Mouse (Mus musculus) kidney, adult 11 months (tissue): Measurements from ENCODE around the gene Rasl11a.

Source experiments
- DNase-seq: peaks from one replicate; pipeline ENCODE4 v3.0.0; 2022

Rasl11a gene

GRCm38 (mm10) chr5:146844945-146845365 is at the start of gene Rasl11a:
Gene Rasl11a, plus strand, starts transcription at chr5:146845071.
- DNase-seq = peak; percentile 78

DNA sequence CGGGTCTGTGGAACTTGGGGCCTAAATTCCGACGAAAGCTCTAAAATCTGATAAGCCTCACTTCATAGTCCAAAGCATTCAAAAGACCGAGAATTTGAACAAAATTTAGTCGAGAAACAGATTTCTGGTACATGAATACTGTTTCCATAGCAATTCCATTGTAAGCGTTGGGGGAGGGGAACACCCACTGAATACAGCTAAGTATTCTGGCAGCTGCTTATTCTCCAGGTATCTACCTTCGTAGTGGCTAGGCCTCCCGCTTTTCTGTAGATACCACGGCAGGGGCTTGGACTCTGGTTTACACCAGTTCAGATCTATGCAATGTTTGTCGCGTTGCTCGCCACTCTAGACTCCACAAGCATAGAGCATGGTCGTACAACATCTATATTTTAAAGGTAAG is 49.1 kb upstream of the Rasl11a start:
- no peak for DNase-seq

GRCm38 (mm10) chr5:146798031-146798430 is 46.8 kb upstream of the Rasl11a start:
- DNase-seq = no peak

DNA sequence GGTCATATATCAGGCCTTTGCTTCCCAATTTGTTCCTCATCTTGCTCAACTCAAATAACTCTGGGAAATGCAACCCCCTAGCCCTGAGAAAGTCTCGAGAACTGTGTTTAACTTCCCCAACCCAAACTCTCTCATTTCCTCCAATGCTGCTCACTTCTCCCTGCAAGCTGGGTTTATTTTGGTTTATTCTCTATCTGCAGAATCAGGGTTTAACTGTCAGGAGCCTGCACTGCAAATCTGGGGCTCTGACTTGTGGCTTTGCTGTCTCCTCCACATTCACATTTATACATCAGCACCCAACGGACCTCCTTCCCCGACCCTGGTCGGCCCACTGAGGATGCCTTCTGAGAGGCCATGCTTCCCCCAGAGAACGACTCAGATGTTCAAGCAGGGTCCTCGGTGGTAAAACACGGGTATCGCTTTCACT is 38.9 kb upstream of the Rasl11a start:
- no peak for DNase-seq

DNA sequence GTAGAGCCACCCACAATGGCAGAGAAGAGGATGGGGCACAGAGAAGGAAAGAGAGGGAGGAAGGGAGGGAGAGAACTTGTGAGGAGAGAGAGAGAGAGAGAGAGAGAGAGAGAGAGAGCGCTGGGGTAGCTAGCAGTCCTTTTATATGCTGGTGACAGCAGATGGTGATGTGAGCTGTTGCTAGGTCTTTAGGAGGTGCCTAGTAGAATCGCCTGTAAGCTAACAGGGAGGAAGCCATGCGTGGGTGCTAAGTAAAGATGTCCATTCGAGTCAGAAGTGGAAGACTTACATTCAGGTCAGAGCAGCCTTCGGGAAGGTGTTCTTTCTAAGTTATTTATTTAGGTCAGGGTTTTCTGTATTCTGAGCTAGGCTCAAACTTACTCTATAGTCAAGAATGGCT is 34.9 kb upstream of the Rasl11a start:
- no peak for DNase-seq

GRCm38 (mm10) chr5:146812866-146813265 is 32.0 kb upstream of the Rasl11a start:
- DNase-seq = no peak

GRCm38 (mm10) chr5:146813421-146813820 is 31.4 kb upstream of the Rasl11a start:
- no peak for DNase-seq

DNA sequence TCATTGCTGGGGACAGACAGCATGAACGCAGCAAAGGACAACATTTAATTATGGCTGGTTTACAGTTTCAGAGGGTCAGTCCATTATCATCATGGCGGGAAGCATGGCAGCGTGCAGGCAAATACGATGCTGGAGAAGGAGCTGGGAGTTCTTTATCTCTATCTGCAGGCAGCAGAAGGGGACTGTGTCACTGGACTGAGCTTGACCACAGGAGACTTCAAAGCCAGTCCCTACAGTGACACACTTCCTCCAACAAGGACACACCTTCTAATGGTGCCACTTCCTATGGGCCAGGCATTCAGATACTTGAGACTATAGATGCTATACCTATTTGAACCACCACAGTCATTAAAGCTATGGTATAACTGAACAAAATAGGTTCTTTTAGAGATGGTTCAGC is 29.5 kb upstream of the Rasl11a start:
- no peak for DNase-seq

- no peak for DNase-seq
Observed at GRCm38 (mm10) chr5:146817583-146817982, 27.3 kb upstream of the Rasl11a start.

DNA sequence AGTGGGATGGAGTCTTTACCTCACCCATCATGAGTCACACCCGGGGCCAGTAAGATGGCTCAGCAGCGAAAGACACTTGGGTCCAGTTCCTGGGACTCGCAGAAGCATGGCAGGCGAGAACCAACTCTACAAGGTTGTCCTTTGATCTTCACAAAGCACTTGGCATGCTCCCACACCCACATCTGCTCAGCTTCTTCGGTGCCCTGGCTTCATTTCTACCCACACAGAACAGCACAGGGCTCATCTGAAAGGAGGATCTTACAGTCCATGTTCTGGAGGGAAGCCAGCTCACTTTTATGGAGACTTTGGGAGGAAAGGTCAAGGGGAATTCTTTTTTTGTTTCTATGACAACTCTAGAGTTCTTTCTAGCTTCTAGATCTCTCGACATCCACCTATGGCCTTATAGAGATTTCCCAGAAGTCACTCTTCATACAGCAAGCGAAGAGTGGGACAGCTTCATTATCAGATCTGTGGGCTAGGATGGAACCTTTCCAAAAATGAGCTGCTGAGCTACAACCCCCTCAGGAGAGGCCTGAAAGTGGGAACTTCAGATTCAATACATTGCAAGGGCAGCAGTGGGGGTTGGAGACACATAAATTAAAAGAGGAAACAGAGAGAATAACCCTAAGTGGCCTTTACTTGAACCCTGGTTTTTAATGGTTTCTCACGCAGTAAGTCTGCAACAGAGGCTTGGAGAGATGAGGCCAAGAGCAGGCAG is 25.8 kb upstream of the Rasl11a start:
- DNase-seq = peak; percentile 45

DNA sequence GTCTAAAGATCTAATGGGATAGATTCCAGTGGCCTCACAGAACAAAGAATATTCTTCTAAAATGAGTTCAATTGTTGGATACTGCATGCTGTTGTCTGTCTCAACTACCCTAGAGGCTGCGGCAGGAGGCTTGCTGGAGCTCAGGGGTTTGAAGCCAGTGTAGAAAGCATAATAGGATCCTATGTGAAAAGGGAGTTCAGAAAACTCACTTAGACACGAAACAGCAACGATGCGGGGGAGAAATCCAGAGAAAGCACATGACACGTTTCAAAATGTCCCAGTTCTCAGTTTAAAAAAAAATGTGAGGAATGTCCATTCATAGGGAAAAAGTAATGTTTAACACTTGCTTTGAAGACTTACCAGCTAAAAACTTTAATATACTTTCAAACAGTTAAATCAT is 21.9 kb upstream of the Rasl11a start:
- no peak for DNase-seq

- DNase-seq = no peak
Observed at GRCm38 (mm10) chr5:146829528-146829927, 15.3 kb upstream of the Rasl11a start.

GRCm38 (mm10) chr5:146832435-146832768 is 12.5 kb upstream of the Rasl11a start:
- DNase-seq = no peak

- DNase-seq = peak; percentile 95
Observed at GRCm38 (mm10) chr5:146832769-146833448, 12.0 kb upstream of the Rasl11a start, which contains the start of gene Rpl21. Gene Rpl21, plus strand, starts transcription at chr5:146832890.

- DNase-seq = no peak
Observed at GRCm38 (mm10) chr5:146833673-146834201, 11.1 kb upstream of the Rasl11a start.

DNA sequence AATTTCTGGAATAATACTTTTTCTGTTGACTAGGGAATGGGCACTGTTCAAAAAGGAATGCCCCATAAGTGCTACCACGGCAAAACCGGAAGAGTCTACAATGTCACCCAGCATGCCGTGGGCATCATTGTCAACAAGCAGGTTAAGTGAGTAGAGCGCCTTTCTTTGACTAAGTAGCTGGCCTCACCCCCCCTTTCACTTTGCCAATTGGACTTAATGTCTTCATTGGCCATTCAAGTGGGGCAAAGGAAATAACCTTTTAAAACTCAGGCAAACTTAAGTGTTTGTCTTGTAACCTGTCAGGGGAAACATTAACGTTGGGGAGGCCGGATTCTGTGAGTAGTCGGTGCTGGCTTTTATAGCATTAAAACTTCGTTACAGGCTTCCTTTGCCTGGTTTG is 9.9 kb upstream of the Rasl11a start:
- no peak for DNase-seq

GRCm38 (mm10) chr5:146837967-146838720 is 6.7 kb upstream of the Rasl11a start:
- no peak for DNase-seq

GRCm38 (mm10) chr5:146838836-146839648 is 5.8 kb upstream of the Rasl11a start:
- no peak for DNase-seq

DNA sequence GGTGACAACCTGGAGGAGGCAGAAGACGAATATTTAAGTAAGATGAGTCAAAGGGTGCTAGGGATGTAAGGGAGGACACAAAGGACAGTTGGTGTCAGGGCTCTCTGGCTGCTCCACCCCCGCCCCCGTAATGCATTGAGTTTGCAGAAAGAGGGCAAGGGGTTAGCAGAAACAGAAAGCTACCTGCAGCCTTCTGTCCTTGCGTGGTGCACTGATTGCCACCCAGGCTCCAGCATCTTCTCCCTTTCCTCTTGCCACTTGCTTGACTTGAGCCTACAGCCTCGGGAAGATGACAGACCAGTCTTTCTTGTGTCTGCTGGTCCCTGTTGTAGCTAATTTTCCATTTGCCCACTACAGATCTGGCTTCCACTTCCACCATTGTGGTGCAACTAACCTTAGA is 5.1 kb upstream of the Rasl11a start:
- no peak for DNase-seq

DNA sequence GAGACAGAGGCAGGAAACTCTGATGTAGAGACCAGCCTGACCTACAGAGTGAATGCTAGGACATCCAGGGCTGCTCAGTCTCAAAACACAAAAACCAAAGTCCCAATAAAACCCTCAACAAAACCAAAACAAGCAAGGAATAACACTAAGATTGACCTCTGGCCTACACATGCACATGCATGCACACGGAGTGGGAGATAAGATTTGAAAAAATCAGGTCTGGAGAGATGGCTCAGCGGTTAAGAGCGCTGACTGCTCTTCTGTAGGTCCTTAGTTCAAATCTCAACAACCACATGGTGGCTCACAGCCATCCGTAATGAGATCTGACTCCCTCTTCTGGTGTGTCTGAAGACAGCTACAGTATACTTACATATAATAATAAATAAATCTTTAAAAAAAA is 4.4 kb upstream of the Rasl11a start:
- no peak for DNase-seq

DNA sequence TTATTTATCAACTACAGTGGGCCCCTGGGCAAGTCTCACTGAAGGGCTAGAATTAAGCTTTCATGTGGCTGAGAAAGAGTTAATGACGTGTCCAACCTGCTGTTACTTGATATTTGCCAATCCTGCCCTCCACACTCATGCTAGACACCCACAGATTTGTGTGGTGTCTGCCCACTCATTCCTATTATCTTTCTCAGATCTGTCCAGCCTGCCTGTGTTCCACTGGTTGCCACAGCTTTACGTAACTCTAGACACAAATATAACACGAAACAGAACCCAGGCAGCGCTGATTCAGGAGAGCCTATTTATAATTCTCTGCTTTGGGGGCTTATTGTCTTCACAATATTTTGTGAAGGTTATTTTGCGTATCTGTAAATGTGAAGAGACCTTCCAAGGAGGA is 3.6 kb upstream of the Rasl11a start:
- no peak for DNase-seq

DNA sequence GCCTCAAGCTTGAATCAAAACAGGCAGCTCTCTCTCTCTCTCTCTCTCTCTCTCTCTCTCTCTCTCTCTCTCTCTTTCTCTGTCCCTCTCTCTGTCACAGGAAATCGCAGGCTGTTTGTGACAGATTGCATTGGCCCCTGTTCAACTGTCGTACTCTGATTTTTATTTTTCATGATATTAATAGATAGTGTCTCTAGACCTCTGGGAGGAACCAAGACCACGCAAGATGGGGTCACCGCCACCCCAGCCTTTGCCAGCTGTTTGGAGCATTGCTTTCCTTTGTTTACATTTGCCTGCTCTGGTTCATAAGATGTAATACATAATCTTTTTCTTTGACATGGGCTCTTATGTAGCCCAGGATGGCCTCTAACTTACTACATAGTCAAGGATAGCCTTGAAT is 2.9 kb upstream of the Rasl11a start:
- no peak for DNase-seq
